Mouse (Mus musculus): Measurements from ENCODE around the gene Arl6ip4. TPM values are rescaled to one million over a fixed set of nuclear protein-coding genes. Genes with fewer than 3 reads are reported as not detected.
A peak's percentile ranks its signal among the peaks of the same experiment; 100 is the strongest.

Arl6ip4 gene
- polyA plus RNA-seq, 1 experiment = 82.5 TPM

- H3K9me3 ChIP-seq (replicated peaks; ENCODE audit: control insufficient read depth, insufficient read depth, low read length, poor library complexity, severe bottlenecking) = no peaks in the 10 kb centered on the region
- no peak overlapping the region for H3K9ac ChIP-seq (ENCODE audit: low read depth, poor library complexity, severe bottlenecking)
- H3K4me3 ChIP-seq (ENCODE audit: low read depth, low read length) = peak overlapping the region; percentile 12; the same call in 1 of the 2 replicates
- H3K27ac ChIP-seq (ENCODE audit: insufficient read depth, low read length) = no peak overlapping the region
- H3K4me1 ChIP-seq (ENCODE audit: control insufficient read depth, insufficient read depth, low read length) = no peaks in the 10 kb centered on the region
- H3K36me3 ChIP-seq (ENCODE audit: control insufficient read depth, insufficient read depth, low read length, poor library complexity, severe bottlenecking) = no peaks in the 10 kb centered on the region
- no peak for TF ChIP-seq CTCF (IDR thresholded peaks at IDR 0.05; ENCODE audit: low read depth, low read length)
- no peak for TF ChIP-seq POLR2A (IDR thresholded peaks at IDR 0.05; ENCODE audit: insufficient read depth, low read length)
- no peak for TF ChIP-seq EP300 (IDR thresholded peaks at IDR 0.05; ENCODE audit: insufficient read depth, low read depth, low read length)
- H3K27me3 ChIP-seq (ENCODE audit: control insufficient read depth, insufficient read depth, low read length, poor library complexity, severe bottlenecking) = no peaks in the 10 kb centered on the region
Measured at GRCm38 (mm10) chr5:124077241-124077640, 38.6 kb upstream of the Arl6ip4 start.

- Histone ChIP-seq H3K9ac (ENCODE audit: low read depth, poor library complexity, severe bottlenecking) (no peak overlapping the region), H3K36me3 (ENCODE audit: control insufficient read depth, insufficient read depth, low read length, poor library complexity, severe bottlenecking) (no peaks in the 10 kb centered on the region), H3K9me3 (replicated peaks; ENCODE audit: control insufficient read depth, insufficient read depth, low read length, poor library complexity, severe bottlenecking) (no peaks in the 10 kb centered on the region), H3K4me3 (ENCODE audit: low read depth, low read length) (no peak overlapping the region), H3K4me1 (ENCODE audit: control insufficient read depth, insufficient read depth, low read length) (no peaks in the 10 kb centered on the region), H3K27me3 (ENCODE audit: control insufficient read depth, insufficient read depth, low read length, poor library complexity, severe bottlenecking) (no peaks in the 10 kb centered on the region), H3K27ac (ENCODE audit: insufficient read depth, low read length) (no peak overlapping the region)
- no peak for TF ChIP-seq EP300 (IDR thresholded peaks at IDR 0.05; ENCODE audit: insufficient read depth, low read depth, low read length)
- TF ChIP-seq POLR2A (IDR thresholded peaks at IDR 0.05; ENCODE audit: insufficient read depth, low read length) = no peak
- TF ChIP-seq CTCF (IDR thresholded peaks at IDR 0.05; ENCODE audit: low read depth, low read length) = no peak
Measured at GRCm38 (mm10) chr5:124077856-124078460, 37.9 kb upstream of the Arl6ip4 start.

GRCm38 (mm10) chr5:124078794-124079416 is 37.0 kb upstream of the Arl6ip4 start:
- Histone ChIP-seq H3K4me1 (ENCODE audit: control insufficient read depth, insufficient read depth, low read length) (no peaks in the 10 kb centered on the region), H3K9me3 (replicated peaks; ENCODE audit: control insufficient read depth, insufficient read depth, low read length, poor library complexity, severe bottlenecking) (no peaks in the 10 kb centered on the region), H3K27ac (ENCODE audit: insufficient read depth, low read length) (no peak overlapping the region), H3K9ac (ENCODE audit: low read depth, poor library complexity, severe bottlenecking) (no peak overlapping the region), H3K36me3 (ENCODE audit: control insufficient read depth, insufficient read depth, low read length, poor library complexity, severe bottlenecking) (no peaks in the 10 kb centered on the region), H3K27me3 (ENCODE audit: control insufficient read depth, insufficient read depth, low read length, poor library complexity, severe bottlenecking) (no peaks in the 10 kb centered on the region), H3K4me3 (ENCODE audit: low read depth, low read length) (no peak overlapping the region)
- TF ChIP-seq POLR2A (IDR thresholded peaks at IDR 0.05; ENCODE audit: insufficient read depth, low read length) (no peak), EP300 (IDR thresholded peaks at IDR 0.05; ENCODE audit: insufficient read depth, low read depth, low read length) (no peak), CTCF (IDR thresholded peaks at IDR 0.05; ENCODE audit: low read depth, low read length) (no peak)

- TF ChIP-seq EP300 (IDR thresholded peaks at IDR 0.05; ENCODE audit: insufficient read depth, low read depth, low read length) (no peak), CTCF (IDR thresholded peaks at IDR 0.05; ENCODE audit: low read depth, low read length) (no peak), POLR2A (IDR thresholded peaks at IDR 0.05; ENCODE audit: insufficient read depth, low read length) (no peak)
- no peak overlapping the region for H3K4me3 ChIP-seq (ENCODE audit: low read depth, low read length)
- no peak overlapping the region for H3K27ac ChIP-seq (ENCODE audit: insufficient read depth, low read length)
- H3K36me3 ChIP-seq (ENCODE audit: control insufficient read depth, insufficient read depth, low read length, poor library complexity, severe bottlenecking) = no peaks in the 10 kb centered on the region
- H3K9me3 ChIP-seq (replicated peaks; ENCODE audit: control insufficient read depth, insufficient read depth, low read length, poor library complexity, severe bottlenecking) = no peaks in the 10 kb centered on the region
- H3K4me1 ChIP-seq (ENCODE audit: control insufficient read depth, insufficient read depth, low read length) = no peaks in the 10 kb centered on the region
- no peak overlapping the region for H3K9ac ChIP-seq (ENCODE audit: low read depth, poor library complexity, severe bottlenecking)
- no peaks in the 10 kb centered on the region for H3K27me3 ChIP-seq (ENCODE audit: control insufficient read depth, insufficient read depth, low read length, poor library complexity, severe bottlenecking)
Measured at GRCm38 (mm10) chr5:124079880-124080279, 36.0 kb upstream of the Arl6ip4 start.

GRCm38 (mm10) chr5:124082447-124082846 is 33.4 kb upstream of the Arl6ip4 start:
- H3K27me3 ChIP-seq (ENCODE audit: control insufficient read depth, insufficient read depth, low read length, poor library complexity, severe bottlenecking) = no peaks in the 10 kb centered on the region
- H3K9ac ChIP-seq (ENCODE audit: low read depth, poor library complexity, severe bottlenecking) = no peak overlapping the region
- no peaks in the 10 kb centered on the region for H3K9me3 ChIP-seq (replicated peaks; ENCODE audit: control insufficient read depth, insufficient read depth, low read length, poor library complexity, severe bottlenecking)
- TF ChIP-seq POLR2A (IDR thresholded peaks at IDR 0.05; ENCODE audit: insufficient read depth, low read length) (no peak), EP300 (IDR thresholded peaks at IDR 0.05; ENCODE audit: insufficient read depth, low read depth, low read length) (no peak), CTCF (IDR thresholded peaks at IDR 0.05; ENCODE audit: low read depth, low read length) (peak; percentile 1)
- H3K36me3 ChIP-seq (ENCODE audit: control insufficient read depth, insufficient read depth, low read length, poor library complexity, severe bottlenecking) = no peaks in the 10 kb centered on the region
- no peak overlapping the region for H3K4me3 ChIP-seq (ENCODE audit: low read depth, low read length)
- no peak overlapping the region for H3K27ac ChIP-seq (ENCODE audit: insufficient read depth, low read length)
- no peaks in the 10 kb centered on the region for H3K4me1 ChIP-seq (ENCODE audit: control insufficient read depth, insufficient read depth, low read length)

GRCm38 (mm10) chr5:124082941-124083688 is 32.8 kb upstream of the Arl6ip4 start:
- no peak overlapping the region for H3K27ac ChIP-seq (ENCODE audit: insufficient read depth, low read length)
- H3K9ac ChIP-seq (ENCODE audit: low read depth, poor library complexity, severe bottlenecking) = no peak overlapping the region
- H3K4me3 ChIP-seq (ENCODE audit: low read depth, low read length) = no peak overlapping the region
- no peaks in the 10 kb centered on the region for H3K27me3 ChIP-seq (ENCODE audit: control insufficient read depth, insufficient read depth, low read length, poor library complexity, severe bottlenecking)
- H3K4me1 ChIP-seq (ENCODE audit: control insufficient read depth, insufficient read depth, low read length) = no peaks in the 10 kb centered on the region
- no peaks in the 10 kb centered on the region for H3K9me3 ChIP-seq (replicated peaks; ENCODE audit: control insufficient read depth, insufficient read depth, low read length, poor library complexity, severe bottlenecking)
- no peaks in the 10 kb centered on the region for H3K36me3 ChIP-seq (ENCODE audit: control insufficient read depth, insufficient read depth, low read length, poor library complexity, severe bottlenecking)
- TF ChIP-seq POLR2A (IDR thresholded peaks at IDR 0.05; ENCODE audit: insufficient read depth, low read length) (no peak), CTCF (IDR thresholded peaks at IDR 0.05; ENCODE audit: low read depth, low read length) (no peak), EP300 (IDR thresholded peaks at IDR 0.05; ENCODE audit: insufficient read depth, low read depth, low read length) (no peak)
